Mouse (Mus musculus) lung, postnatal 0 days (tissue): ENCODE measurements at regions not wholly inside any gene's neighbourhood (a gene's known extent, or its start where the extent isn't known, plus 50 kb on each side); places are given as distances from the start of the nearest gene placed in this dataset.

Experiments used
- CTCF ChIP-seq: IDR thresholded peaks from 2 replicates; pipeline ENCODE4 v1.5.1; 2016; ENCODE audit warnings: antibody characterized with exemption, mild to moderate bottlenecking
- EP300 ChIP-seq: IDR thresholded peaks from 2 replicates; pipeline ENCODE4 v1.6.1; 2016; ENCODE audit warnings: antibody characterized with exemption, mild to moderate bottlenecking, control low read depth

DNA sequence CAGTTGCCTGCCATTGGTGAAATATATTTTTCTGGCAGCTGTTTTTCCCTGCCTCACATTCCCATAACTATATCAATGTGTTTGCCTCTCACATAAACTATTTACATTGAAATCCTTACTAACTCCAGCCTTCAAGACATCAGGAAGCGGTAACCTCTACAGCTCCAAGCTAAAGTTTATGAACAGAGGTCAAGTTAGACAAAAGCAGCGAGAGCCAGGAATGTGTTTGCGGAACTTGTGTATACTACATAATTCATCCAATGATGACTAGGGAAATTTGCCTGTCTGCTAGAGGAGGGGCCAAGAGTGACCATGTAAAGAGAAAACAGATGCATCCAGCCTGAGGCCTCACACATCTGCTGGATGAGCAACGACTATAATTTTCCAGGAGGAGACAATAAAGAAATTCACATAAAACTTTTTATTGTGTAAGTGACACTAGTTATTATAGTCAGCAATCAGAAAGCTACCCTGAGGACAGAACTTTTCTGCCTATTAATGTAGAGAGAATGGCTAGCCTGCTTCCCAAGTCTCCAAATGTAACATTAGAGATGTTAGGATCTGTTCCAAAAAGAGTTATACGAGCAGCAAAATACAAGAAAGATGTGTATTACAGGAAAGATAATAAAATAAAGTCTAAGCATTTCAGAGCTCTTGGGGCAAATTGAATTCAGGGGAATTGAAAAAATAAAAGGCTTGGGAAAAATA, 461.5 kb upstream of the Sptlc3 start:
- TF ChIP-seq CTCF: no peak
- no peak for TF ChIP-seq EP300
